Mouse (Mus musculus): Measurements from ENCODE around the gene Taar2.

- TF ChIP-seq CTCF (conservative IDR thresholded peaks at IDR 0.05; ENCODE audit: insufficient read depth, insufficient read length, low read depth, low read length): no peak
- TF ChIP-seq POLR2A (IDR thresholded peaks at IDR 0.05; ENCODE audit: low read depth, low read length): no peak
These were observed 759 bp upstream of the Taar2 start for GRCm38 (mm10) chr10:23937613-23938012.

Data from kidney, adult 2 months (tissue).